Mouse (Mus musculus) neural tube, embryonic 13.5 days (tissue): ENCODE measurements around the gene Ak8. TPM values are rescaled to one million over a fixed set of nuclear protein-coding genes. Genes with fewer than 3 reads are reported as not detected.
A peak's percentile ranks its signal among the peaks of the same experiment; 100 is the strongest.

Experiments
- ATAC-seq: fragments of 200-750 bp; cut with Nextera tagmentation; 2 replicates; pipeline ENCODE4 v1.8.0; 2017; ENCODE audit warnings: low read depth, mild to moderate bottlenecking, moderate TSS enrichment, moderate library complexity
- H3K27ac ChIP-seq: fragments of 300-500 bp; sonication (generic); replicated peaks from 2 replicates; pipeline ENCODE4 v1.5.1; 2015; ENCODE audit warnings: moderate library complexity, mild to moderate bottlenecking, inconsistent platforms
- H3K27me3 ChIP-seq: fragments of 300-500 bp; sonication (generic); 2 replicates; pipeline ENCODE4 v1.6.1; 2015; ENCODE audit warnings: mild to moderate bottlenecking, inconsistent platforms
- H3K36me3 ChIP-seq: fragments of 300-500 bp; sonication (generic); 2 replicates; pipeline ENCODE4 v1.6.1; 2015; ENCODE audit warnings: mild to moderate bottlenecking, inconsistent platforms
- H3K4me1 ChIP-seq: fragments of 300-500 bp; sonication (generic); replicated peaks from 2 replicates; pipeline ENCODE4 v1.6.1; 2015; ENCODE audit warnings: inconsistent platforms
- H3K4me2 ChIP-seq: fragments of 300-500 bp; sonication (generic); 2 replicates; pipeline ENCODE4 v1.6.1; 2015; ENCODE audit warnings: inconsistent platforms, mild to moderate bottlenecking, moderate library complexity
- H3K4me3 ChIP-seq: fragments of 300-500 bp; sonication (generic); 2 replicates; pipeline ENCODE4 v1.5.1; 2015; ENCODE audit warnings: mild to moderate bottlenecking, inconsistent platforms
- H3K9ac ChIP-seq: fragments of 300-500 bp; sonication (generic); 2 replicates; pipeline ENCODE4 v1.6.1; 2015; ENCODE audit warnings: moderate library complexity, mild to moderate bottlenecking, inconsistent platforms
- H3K9me3 ChIP-seq: fragments of 300-500 bp; sonication (generic); 2 replicates; pipeline ENCODE4 v1.6.1; 2016; ENCODE audit warnings: inconsistent platforms
- WGBS: fragments of 180-500 bp; shearing (Covaris S2); methylation state at CpG from one replicate; pipeline ENCODE4 v1.1.7; 2015; 5-methylcytosine and 5-hydroxymethylcytosine counted together
- polyA plus RNA-seq: library from polyadenylated mRNA; unstranded; fragments of >200 nt; fragmentation: Nextera tagmentation; extraction: Ambion mirVana; gene quantifications from 2 replicates; pipeline ENCODE4 v1.2.1, GENCODE M21; 2015

Gene Ak8
- polyA plus RNA-seq, 1 experiment from 2014 or later, result 0.73 TPM

GRCm38 (mm10) chr2:28688431-28688830, 11.5 kb upstream of the Ak8 start:
- Histone ChIP-seq H3K4me2 (no peak overlapping the region), H3K9me3 (no peaks in the 10 kb centered on the region), H3K4me1 (no peaks in the 10 kb centered on the region), H3K9ac (no peak overlapping the region), H3K4me3 (no peak overlapping the region), H3K27me3 (no peaks in the 10 kb centered on the region), H3K36me3 (peaks cover 57% of the 10 kb centered on the region), H3K27ac (no peak overlapping the region)
- ATAC-seq, result no peak
- WGBS, result 32% methylated on average over 3 of the region's 3 CpGs

- H3K9ac ChIP-seq, result no peak overlapping the region
- WGBS, result 73% methylated on average over 9 of the region's 9 CpGs
- H3K27ac ChIP-seq, result no peak overlapping the region
- no peak overlapping the region for H3K4me3 ChIP-seq
- H3K27me3 ChIP-seq, result no peaks in the 10 kb centered on the region
- H3K4me2 ChIP-seq, result no peak overlapping the region
- H3K9me3 ChIP-seq, result no peaks in the 10 kb centered on the region
- no peak for ATAC-seq
- no peaks in the 10 kb centered on the region for H3K4me1 ChIP-seq
- peaks cover 15% of the 10 kb centered on the region for H3K36me3 ChIP-seq
These were observed 7.3 kb upstream of the Ak8 start for GRCm38 (mm10) chr2:28692692-28693091.

GRCm38 (mm10) chr2:28698566-28698965, 1.4 kb upstream of the Ak8 start:
- H3K27ac ChIP-seq, result no peak overlapping the region
- no peak overlapping the region for H3K4me3 ChIP-seq
- H3K4me2 ChIP-seq, result no peak overlapping the region; the same call in 1 of the 2 replicates
- no peak for ATAC-seq
- no peaks in the 10 kb centered on the region for H3K36me3 ChIP-seq
- H3K27me3 ChIP-seq, result peaks cover 11% of the 10 kb centered on the region; the same call in 1 of the 2 replicates
- H3K9me3 ChIP-seq, result no peaks in the 10 kb centered on the region
- H3K4me1 ChIP-seq, result peaks cover 13% of the 10 kb centered on the region
- no peak overlapping the region for H3K9ac ChIP-seq
- 72% methylated on average over 5 of the region's 5 CpGs for WGBS

- H3K9me3 ChIP-seq, result no peaks in the 10 kb centered on the region
- H3K9ac ChIP-seq, result no peak overlapping the region
- H3K4me3 ChIP-seq, result no peak overlapping the region
- no peak overlapping the region for H3K27ac ChIP-seq
- H3K4me1 ChIP-seq, result peaks cover 13% of the 10 kb centered on the region
- no peaks in the 10 kb centered on the region for H3K36me3 ChIP-seq
- 75% methylated on average over 8 of the region's 8 CpGs for WGBS
- peaks cover 11% of the 10 kb centered on the region; the same call in 1 of the 2 replicates for H3K27me3 ChIP-seq
- ATAC-seq, result no peak
- no peak overlapping the region for H3K4me2 ChIP-seq
These were observed 1.8 kb downstream of the Ak8 start for GRCm38 (mm10) chr2:28701646-28702262.

GRCm38 (mm10) chr2:28706106-28706636, 6.2 kb downstream of the Ak8 start:
- Histone ChIP-seq H3K9me3 (no peaks in the 10 kb centered on the region), H3K9ac (no peak overlapping the region), H3K4me3 (no peak overlapping the region), H3K36me3 (no peaks in the 10 kb centered on the region), H3K27me3 (peaks cover 3% of the 10 kb centered on the region; the same call in 1 of the 2 replicates), H3K4me1 (peaks cover 6% of the 10 kb centered on the region; the same call in 1 of the 2 replicates), H3K4me2 (no peak overlapping the region), H3K27ac (no peak overlapping the region)
- no peak for ATAC-seq
- 60% methylated on average over 8 of the region's 8 CpGs for WGBS

GRCm38 (mm10) chr2:28706787-28707186, 6.8 kb downstream of the Ak8 start:
- Histone ChIP-seq H3K4me2 (no peak overlapping the region), H3K36me3 (no peaks in the 10 kb centered on the region), H3K4me1 (peaks cover 6% of the 10 kb centered on the region; the same call in 1 of the 2 replicates), H3K9me3 (no peaks in the 10 kb centered on the region), H3K4me3 (no peak overlapping the region), H3K27ac (no peak overlapping the region), H3K27me3 (peaks cover 1% of the 10 kb centered on the region; the same call in 1 of the 2 replicates), H3K9ac (no peak overlapping the region)
- no peak for ATAC-seq
- WGBS, result 74% methylated on average over 6 of the region's 6 CpGs

- 81% methylated on average over 8 of the region's 8 CpGs for WGBS
- no peak overlapping the region for H3K9ac ChIP-seq
- no peaks in the 10 kb centered on the region for H3K9me3 ChIP-seq
- no peaks in the 10 kb centered on the region for H3K36me3 ChIP-seq
- no peaks in the 10 kb centered on the region for H3K27me3 ChIP-seq
- ATAC-seq, result no peak
- H3K4me3 ChIP-seq, result no peak overlapping the region
- peaks cover 6% of the 10 kb centered on the region; the same call in 1 of the 2 replicates for H3K4me1 ChIP-seq
- no peak overlapping the region for H3K4me2 ChIP-seq
- no peak overlapping the region for H3K27ac ChIP-seq
These were observed 13.1 kb downstream of the Ak8 start for GRCm38 (mm10) chr2:28713036-28713435.

GRCm38 (mm10) chr2:28722419-28722818, 22.5 kb downstream of the Ak8 start:
- H3K27ac ChIP-seq, result no peak overlapping the region
- peaks cover 7% of the 10 kb centered on the region; the same call in 1 of the 2 replicates for H3K27me3 ChIP-seq
- peaks cover 18% of the 10 kb centered on the region for H3K4me1 ChIP-seq
- ATAC-seq, result no peak
- no peaks in the 10 kb centered on the region for H3K9me3 ChIP-seq
- 90% methylated on average over 8 of the region's 8 CpGs for WGBS
- no peaks in the 10 kb centered on the region for H3K36me3 ChIP-seq
- no peak overlapping the region for H3K4me3 ChIP-seq
- no peak overlapping the region for H3K4me2 ChIP-seq
- no peak overlapping the region for H3K9ac ChIP-seq

GRCm38 (mm10) chr2:28723912-28724311, 23.9 kb downstream of the Ak8 start:
- peaks cover 7% of the 10 kb centered on the region; the same call in 1 of the 2 replicates for H3K27me3 ChIP-seq
- peaks cover 30% of the 10 kb centered on the region for H3K4me1 ChIP-seq
- WGBS, result 71% methylated on average over 9 of the region's 9 CpGs
- H3K4me2 ChIP-seq, result no peak overlapping the region
- no peak overlapping the region for H3K9ac ChIP-seq
- no peak overlapping the region for H3K27ac ChIP-seq
- H3K36me3 ChIP-seq, result no peaks in the 10 kb centered on the region
- ATAC-seq, result peak; percentile 48; the same call in 1 of the 2 replicates
- H3K9me3 ChIP-seq, result no peaks in the 10 kb centered on the region
- no peak overlapping the region for H3K4me3 ChIP-seq

GRCm38 (mm10) chr2:28727786-28728404, 27.9 kb downstream of the Ak8 start:
- peak; percentile 72 for ATAC-seq
- Histone ChIP-seq H3K9me3 (no peaks in the 10 kb centered on the region), H3K36me3 (no peaks in the 10 kb centered on the region), H3K27me3 (peaks cover 7% of the 10 kb centered on the region; the same call in 1 of the 2 replicates), H3K4me3 (no peak overlapping the region), H3K27ac (peak overlapping the region; percentile 43), H3K9ac (peak overlapping the region; percentile 49; the same call in 1 of the 2 replicates), H3K4me2 (no peak overlapping the region), H3K4me1 (peaks cover 23% of the 10 kb centered on the region)
- 8% methylated on average over 16 of the region's 16 CpGs for WGBS

GRCm38 (mm10) chr2:28730676-28731075, 30.7 kb downstream of the Ak8 start:
- no peak for ATAC-seq
- Histone ChIP-seq H3K9me3 (no peaks in the 10 kb centered on the region), H3K4me2 (no peak overlapping the region), H3K27ac (no peak overlapping the region), H3K9ac (no peak overlapping the region), H3K4me3 (no peak overlapping the region), H3K36me3 (no peaks in the 10 kb centered on the region), H3K27me3 (peaks cover 7% of the 10 kb centered on the region; the same call in 1 of the 2 replicates), H3K4me1 (peaks cover 19% of the 10 kb centered on the region)

GRCm38 (mm10) chr2:28737112-28737511, 37.1 kb downstream of the Ak8 start:
- no peak overlapping the region for H3K4me3 ChIP-seq
- no peaks in the 10 kb centered on the region for H3K36me3 ChIP-seq
- no peak overlapping the region for H3K27ac ChIP-seq
- H3K4me1 ChIP-seq, result peaks cover 15% of the 10 kb centered on the region
- no peak overlapping the region for H3K9ac ChIP-seq
- 0 out of 2 replicates have a peak, but pooled peaks have one; percentile 40 for ATAC-seq
- no peak overlapping the region for H3K4me2 ChIP-seq
- H3K9me3 ChIP-seq, result no peaks in the 10 kb centered on the region
- H3K27me3 ChIP-seq, result peaks cover 22% of the 10 kb centered on the region; the same call in 1 of the 2 replicates
- WGBS, result 70% methylated on average over 5 of the region's 5 CpGs
